Mouse (Mus musculus): ENCODE measurements around the gene Atp8b5. TPM values are rescaled to one million over a fixed set of nuclear protein-coding genes. Genes with fewer than 3 reads are reported as not detected.

Atp8b5 gene
- total RNA-seq, 2 experiments from 2014 or later = 0.28 to 0.52 TPM

DNA sequence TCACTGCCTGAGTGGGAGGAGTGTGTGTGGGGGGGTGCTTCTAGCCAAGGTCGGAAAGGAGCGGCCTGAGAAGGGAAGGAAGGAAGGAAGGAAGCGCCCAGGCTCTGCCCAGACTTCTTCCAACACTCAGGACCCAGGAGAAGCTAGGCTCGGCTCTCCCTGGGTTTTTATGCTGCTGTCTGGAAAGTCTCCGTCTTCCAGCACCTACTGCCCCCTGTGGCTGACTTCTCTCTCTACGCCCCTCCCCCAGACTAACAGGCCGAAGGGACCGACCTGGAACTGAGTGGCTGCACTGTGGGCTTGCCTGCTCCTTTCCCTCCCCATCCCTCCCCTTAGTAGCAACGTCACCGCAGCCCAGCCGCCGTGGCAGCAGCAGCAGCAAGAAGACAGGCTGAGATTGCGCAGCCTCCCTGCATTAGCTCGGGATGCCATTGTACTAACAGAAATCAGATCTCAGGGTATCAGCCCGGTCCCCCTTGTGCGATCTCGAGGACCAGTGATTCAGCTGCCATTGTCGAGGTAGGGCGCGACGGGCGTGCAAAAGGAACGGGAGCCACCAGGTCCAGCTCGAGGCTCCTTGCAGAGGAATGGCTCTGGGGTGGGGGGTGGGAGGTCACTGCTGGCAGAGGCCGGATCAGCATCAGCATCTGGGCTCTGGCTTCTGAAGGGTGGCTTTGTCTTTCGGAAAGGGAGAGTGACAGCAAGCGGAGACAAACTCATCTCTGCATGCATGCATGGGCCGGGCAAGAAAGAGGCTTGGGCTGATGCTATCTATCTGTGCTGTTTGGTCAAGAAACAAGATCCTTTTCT lies 139.4 kb downstream of the Atp8b5 start:
- peak; percentile 59 to 80 for DNase-seq (ENCODE audit: low spot score in 2 of 2)

DNA sequence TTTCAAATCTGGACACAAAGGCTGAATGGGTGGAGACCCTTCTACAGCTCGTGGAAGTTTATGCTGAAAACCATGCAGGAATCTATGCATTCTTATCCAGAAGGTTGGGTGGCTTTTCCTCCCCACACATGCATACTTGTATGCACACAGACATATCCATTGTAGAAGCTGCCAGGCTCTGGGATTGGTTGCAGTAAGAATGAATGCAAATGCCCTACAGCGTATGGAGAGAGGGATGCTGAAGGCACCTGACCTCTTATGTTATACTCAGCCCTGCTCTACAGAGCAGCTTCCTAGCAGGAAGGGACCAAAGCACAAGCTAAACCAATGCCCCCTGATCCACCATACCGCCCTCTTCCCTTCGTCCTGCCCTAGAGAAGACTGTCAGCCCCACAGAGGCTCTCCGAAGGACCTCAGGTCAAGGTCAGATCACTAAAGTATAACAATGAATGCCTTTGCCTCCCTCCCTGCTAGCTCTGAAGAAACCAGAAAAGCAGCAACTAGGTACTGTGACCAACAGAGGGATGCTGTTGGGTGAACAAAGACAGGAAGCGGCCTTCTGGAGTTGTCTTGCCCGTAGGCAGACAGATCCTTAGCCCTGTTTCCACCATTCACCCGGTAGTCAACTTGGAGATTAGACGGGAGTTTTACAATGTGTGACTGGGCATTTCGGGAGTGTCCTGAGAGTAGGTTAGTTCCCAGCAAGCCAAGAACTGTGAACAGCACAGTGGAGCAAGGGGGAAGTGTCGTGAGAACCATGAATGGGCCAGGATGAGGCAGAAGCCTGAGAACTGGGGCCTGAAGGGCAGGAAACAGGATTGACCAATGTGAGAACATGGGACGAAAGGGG lies 140.3 kb downstream of the Atp8b5 start:
- no peak for DNase-seq (ENCODE audit: low spot score in 2 of 2)

DNA sequence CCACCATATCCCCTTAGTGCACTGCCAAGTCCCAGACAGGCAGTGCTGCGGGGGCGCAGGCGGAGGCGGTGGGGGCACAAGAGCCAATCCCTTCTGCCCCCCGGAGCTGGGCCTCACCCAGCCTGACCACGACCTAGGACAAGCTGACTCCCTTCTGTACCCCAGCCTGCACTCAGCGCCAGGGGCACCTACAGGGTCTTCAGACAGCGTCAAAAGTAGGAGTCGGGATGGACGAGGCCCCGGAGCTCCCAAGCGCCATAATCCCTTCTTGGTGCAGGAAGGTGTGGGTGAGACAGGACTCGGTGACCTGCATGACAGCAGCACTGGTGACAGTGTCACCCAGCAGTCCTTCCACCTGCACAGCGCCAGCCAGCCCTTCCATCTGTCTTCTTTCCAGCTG lies 147.8 kb downstream of the Atp8b5 start:
- no peak for DNase-seq (ENCODE audit: low spot score in 2 of 2)

DNA sequence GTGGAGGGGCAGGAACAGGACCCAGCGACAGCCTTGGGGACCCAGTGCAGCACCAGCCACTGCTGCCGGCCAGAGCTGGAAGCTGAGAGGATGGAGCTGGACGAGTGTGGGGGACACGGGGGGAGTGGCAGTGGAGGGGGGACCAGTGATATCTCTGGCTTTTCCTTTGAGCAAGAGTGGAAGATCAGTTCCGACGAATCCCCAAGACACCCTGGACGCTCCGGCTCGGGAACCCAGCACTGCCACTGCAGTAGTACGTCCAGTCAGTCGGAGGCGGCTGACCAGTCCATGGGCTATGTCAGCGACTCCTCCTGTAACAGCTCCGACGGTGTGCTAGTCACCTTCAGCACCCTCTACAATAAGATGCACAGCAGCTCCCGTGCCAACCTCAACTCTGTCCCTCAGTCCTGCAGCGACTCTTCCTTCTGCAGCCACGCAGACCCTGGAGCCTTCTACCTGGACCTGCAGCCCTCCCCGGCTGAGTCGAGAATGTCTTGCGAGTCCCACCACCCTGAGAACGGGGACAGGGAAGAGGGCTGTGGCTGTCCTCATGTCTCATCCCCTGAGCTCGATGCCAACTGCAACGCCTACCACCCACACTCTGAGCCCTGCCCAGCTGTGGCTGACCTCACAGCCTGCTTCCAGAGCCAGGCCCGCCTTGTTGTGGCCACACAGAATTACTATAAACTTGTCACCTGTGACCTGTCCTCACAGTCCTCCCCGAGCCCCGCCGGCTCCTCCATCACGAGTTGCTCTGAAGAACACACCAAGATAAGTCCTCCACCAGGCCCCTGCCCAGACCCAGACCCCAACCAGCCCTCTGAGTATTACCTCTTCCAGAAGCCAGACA lies 148.5 kb downstream of the Atp8b5 start:
- DNase-seq (ENCODE audit: low spot score in 2 of 2) = no peak

DNA sequence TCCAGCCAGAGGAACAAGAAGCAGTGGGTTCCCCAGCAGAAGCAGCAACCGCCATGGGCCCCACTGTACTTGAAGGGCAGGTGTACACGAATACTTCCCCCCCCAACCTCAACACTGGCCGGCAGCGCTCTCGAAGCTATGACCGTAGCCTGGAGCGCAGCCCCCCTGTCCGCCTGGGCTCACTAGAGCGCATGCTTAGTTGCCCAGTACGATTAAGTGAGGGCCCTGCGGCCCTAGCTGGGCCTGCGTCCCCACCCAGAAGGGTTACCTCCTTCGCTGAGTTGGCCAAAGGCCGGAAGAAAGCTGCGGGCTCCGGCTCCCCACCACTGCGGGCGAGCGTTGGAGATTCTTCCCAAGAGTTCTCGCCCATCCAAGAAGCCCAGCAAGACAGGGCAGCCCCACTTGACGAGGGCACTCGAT lies 149.1 kb downstream of the Atp8b5 start:
- no peak for DNase-seq (ENCODE audit: low spot score in 2 of 2)

DNA sequence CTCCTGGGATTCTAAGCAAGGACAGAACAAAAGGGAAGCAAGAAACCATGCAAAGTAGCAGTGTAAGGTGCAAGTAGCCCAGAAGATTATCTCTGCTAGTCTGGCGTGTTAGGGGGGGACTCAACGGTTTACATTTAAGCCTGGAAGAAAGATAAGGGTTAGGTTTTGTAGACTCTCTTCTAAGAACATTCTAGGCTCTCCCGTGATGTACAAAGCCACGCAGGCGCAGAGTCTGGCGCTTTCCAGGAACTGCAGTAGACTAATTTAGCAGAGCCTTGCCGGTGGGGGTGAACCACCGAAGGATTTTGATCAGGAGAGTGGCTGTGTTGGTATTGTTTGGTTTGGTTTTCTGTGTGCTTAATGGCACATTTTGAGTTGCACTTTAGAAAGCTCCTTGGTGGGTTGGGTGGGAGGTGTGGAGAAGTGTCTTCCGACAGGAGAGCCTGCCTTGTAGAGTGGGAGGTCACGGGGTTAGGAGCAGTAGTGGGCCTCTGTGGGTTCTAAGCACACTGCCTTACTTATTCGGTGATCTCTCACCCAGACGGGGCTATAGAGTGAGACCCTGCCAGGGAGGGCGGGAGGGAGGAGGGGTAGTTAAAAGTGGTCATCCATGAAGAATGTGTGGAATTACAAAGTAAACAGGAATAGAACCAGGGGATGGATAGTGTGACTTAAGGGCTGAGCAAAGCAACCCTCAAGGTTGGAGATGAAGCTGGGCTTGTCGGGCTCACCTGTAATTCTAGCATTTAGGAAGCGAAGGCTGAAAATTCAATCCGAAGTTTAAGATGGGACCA lies 150.5 kb downstream of the Atp8b5 start:
- no peak for DNase-seq (ENCODE audit: low spot score in 2 of 2)

DNA sequence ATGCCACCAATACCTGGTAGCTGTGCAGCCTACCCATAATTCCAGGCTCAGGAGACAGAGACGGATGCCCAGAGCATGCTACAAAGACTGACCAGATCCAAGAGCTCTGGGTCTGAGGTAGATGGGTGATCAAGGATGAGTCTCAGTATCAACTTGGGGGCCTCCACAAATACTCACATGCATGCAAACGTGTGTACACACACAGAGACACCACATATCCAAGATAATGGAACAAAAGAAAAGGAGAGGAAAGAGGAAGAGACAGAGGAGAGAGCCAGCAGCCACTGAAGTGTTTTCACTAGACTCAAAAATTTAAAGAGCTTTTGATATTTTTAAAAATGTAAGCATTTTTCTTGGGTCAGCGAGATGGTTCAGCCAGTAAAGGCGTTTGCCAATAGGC lies 151.5 kb downstream of the Atp8b5 start:
- DNase-seq (ENCODE audit: low spot score in 2 of 2) = no peak

DNA sequence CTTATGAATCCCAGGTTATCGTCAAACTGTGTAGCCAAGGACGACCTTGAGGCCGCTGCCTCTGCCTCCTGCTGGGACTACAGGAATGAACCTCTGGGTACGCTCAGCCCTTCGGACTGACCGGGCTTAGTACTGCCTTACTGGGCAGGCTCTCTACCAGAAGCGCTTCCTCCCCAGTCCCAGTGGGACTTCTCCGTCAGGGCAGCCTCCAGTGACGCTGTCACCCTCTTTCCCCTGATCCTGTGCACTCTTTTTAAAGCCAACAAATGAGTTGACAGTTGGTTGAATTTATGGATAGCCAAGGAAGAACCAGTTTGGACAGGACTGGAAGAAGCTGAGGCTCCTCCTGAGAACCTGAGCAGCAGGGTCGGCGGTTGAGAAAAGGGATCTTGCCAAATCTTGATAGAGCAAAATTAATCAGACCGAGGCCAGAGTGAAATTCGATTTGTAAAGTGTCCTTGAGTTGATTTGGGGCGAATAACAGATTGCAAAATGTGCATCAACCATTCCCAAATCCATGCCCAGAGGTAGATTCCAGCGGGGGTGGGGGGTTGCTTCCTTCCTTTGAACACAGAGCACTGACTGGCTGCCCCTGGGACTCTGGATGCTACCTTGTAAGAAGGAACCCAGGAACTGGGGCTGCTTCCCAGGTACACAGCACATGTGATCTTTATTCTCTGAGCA lies 152.2 kb downstream of the Atp8b5 start:
- no peak for DNase-seq (ENCODE audit: low spot score in 2 of 2)

DNA sequence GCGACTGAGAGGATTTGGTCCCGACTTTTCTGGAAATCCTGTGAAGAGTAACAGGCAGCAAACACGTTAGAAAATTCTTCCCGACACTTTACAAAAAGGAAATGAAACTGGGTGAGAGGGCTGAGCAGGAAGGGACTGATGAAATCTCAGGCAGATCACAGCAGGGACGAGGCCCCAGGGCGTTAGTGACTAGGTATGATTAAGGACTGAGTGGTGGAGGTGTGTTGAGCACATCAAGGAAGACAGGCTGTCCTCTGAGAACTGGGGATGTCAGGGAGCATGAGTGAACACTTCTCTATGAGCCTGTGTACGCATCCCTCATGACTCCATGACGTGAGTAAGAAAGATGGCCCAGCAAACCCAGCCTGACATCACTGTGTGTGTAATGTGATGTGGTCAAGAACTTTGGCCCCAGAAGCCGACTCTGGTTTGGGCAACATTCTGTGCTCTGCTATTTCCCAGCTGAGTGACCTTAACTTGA lies 152.9 kb downstream of the Atp8b5 start:
- no peak for DNase-seq (ENCODE audit: low spot score in 2 of 2)

DNA sequence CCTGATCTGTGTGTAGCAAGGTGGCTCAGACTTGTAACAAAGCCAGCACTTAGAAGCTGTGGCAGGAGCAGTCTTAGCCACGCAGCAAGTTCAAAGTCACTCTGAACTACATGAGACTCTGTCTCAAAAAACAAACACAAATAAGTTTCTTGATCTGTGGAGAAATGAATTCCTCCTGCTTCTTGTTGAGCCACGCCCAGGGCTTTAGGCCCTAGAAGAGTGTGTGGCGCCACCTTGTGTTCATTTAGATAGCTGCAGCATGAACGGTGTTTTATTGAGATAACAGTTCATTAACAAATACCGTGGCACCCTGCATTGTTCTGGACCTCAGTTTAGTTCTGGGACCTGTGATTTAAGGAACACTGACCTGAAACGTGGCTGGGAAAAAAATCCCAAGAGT lies 153.3 kb downstream of the Atp8b5 start:
- peak; percentile 69 to 83 for DNase-seq (ENCODE audit: low spot score in 2 of 2)

DNA sequence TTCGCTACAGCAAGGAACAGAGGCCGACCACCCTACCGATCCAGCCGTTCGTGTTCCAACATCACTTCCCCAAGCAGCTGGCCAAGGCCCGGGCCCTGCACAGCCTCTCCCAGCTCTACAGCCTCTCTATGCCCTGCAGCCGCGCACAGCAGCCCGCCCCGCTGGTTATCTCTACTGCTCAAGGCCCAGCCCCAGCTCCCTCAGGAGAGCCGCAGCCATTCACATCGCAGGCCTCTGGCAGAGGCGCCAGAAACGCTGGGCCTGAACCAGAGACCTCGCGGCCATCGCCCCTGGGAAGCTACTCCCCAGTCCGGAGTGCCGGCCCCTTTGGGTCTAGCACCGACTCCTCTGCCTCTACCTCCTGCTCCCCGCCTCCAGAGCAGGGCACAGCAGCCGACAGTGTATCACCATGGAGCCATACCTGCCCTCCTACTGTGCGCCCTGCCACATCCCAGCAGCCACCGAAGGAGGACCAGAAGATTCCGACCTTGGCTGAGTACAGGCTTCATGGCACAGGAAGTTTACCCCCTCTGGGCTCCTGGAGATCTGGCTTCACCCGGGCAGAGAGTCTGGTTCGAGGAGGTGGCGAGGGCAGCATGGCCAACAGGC lies 154.8 kb downstream of the Atp8b5 start:
- no peak for DNase-seq (ENCODE audit: low spot score in 2 of 2)

Other genes starting within 250 kb of the Atp8b5 start
- gene Pigo, start 241.3 kb upstream of the Atp8b5 start, total RNA-seq (2021) = 10 to 100 TPM; 29.1 to 32.0 TPM
- 100 to 1,000 TPM; 102 to 103 TPM for gene Stoml2, start 235.4 kb upstream of the Atp8b5 start, total RNA-seq (2021)
- 10 to 100 TPM; 35.0 to 40.2 TPM for gene Fam214b, start 220.9 kb upstream of the Atp8b5 start, total RNA-seq (2021)
- gene Unc13b, start 208.2 kb upstream of the Atp8b5 start, total RNA-seq (2021) = 10 to 100 TPM; 48.4 to 53.3 TPM
- 100 to 1,000 TPM; 127 to 145 TPM for gene Rusc2, start 114.8 kb downstream of the Atp8b5 start, total RNA-seq (2021)
- 1 to 10 TPM in 1 of 2 experiments, under 1 TPM in 1; 0.76 to 2.4 TPM for gene Fam166b, start 162.0 kb downstream of the Atp8b5 start, total RNA-seq (2021)
- 10 to 100 TPM; 63.0 to 64.4 TPM for gene Tesk1, start 174.8 kb downstream of the Atp8b5 start, total RNA-seq (2021)
- not detected for gene Cd72, start 187.5 kb downstream of the Atp8b5 start, total RNA-seq (2021)
- not detected for gene Sit1, start 216.6 kb downstream of the Atp8b5 start, total RNA-seq (2021)
- 10 to 100 TPM; 26.0 to 28.3 TPM for gene Ccdc107, start 225.7 kb downstream of the Atp8b5 start, total RNA-seq (2021)
- 1 to 10 TPM in 1 of 2 experiments, under 1 TPM in 1; 0.74 to 1.2 TPM for gene Arhgef39, start 232.5 kb downstream of the Atp8b5 start, total RNA-seq (2021)
- gene Car9, start 239.8 kb downstream of the Atp8b5 start, total RNA-seq (2021) = not detected